Mouse (Mus musculus): ENCODE measurements around the gene Chordc1.
A peak's percentile ranks its signal among the peaks of the same experiment; 100 is the strongest.
"Not testable (repeated sequence)": the region's sequence is repeated elsewhere in the genome, so short reads cannot be mapped to it uniquely, and the experiment has no call there.

Gene Chordc1

DNA sequence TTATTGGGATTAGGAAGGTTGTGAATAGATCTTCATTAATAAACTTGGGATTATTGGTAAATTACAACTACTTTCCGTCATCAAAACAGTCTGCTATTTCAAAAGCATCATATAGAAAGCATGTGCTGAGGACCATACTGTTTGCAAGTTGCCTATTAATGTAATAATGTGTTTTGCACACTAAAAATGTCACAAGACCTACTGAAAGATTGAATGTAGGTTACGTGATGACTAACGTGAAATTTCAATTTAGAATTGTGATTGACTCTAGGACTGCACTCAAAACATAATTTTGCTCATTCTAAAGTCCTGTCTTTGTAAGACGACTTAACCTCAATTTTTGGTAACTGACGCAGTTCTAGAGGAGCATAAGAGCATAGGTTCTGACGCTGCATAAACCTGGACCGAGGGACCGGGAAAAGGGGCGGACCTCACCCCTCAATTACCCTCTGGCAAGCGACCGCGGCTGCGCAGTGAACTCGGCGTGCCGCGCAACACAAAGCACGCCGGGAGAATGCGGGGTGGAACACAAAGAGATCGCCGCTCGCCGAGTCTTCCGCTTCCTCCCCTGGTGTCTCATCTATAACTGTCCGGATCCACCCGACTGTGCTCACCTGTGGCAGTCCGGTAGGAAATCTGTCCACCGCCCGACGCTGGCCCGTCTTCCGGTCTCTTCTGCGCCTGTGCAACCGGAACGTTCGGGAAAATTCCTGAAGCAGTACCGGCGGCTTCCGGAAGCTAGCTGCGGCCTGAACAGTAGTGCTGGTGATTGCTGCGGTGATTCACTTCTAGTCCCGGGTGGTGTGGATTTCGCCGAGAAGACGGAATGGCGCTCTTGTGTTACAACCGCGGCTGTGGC lies at the start of gene Chordc1:
Chordc1 (plus strand) TSS at position 555 of the 859 bp plus-strand sequence.
- DNase-seq: peak; percentile 96

DNA sequence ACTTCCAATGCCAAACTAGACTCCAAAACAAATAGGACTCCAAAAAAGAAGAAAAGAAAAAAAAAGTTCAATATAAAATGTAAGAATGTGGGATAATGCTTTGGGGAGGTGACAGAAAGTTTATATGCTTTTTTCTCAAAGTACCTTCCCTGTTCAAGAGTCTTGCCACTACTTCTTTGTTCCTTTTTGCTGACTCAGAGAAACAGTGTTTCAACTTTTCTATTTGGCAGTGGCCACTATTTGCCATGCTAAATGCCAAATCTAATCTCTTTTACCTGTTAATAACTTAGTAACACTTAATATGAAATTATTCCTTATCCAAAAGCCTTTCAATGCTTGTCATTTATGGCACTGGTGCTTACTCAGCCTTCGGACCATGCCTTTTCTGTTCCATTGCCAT lies 16.0 kb upstream of the Chordc1 start:
- no peak for DNase-seq

- DNase-seq: no peak
Observed at GRCm38 (mm10) chr9:18276844-18277243, 15.1 kb upstream of the Chordc1 start.

GRCm38 (mm10) chr9:18277497-18277896 lies 14.4 kb upstream of the Chordc1 start:
- no peak for DNase-seq

DNA sequence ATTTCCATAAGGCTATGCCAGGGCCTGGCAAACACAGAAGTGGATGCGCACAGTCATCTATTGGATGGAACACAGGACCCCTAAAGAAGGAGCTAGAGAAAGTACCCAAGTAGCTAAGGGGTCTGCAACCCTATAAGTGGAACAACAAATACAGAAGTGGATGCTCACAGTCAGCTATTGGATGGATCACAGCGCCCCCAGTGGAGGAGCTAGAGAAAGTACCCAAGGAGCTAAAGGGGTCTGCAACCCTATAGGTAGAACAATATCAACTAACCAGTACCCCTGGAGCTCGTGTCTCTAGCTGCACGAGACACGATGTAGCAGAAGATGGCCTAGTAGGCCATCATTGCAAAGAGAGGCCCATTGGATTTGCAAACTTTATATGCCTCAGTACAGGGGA lies 13.2 kb upstream of the Chordc1 start:
- not testable (repeated sequence) for DNase-seq

GRCm38 (mm10) chr9:18292443-18292922 lies 558 bp downstream of the Chordc1 start:
- DNase-seq: no peak

GRCm38 (mm10) chr9:18293026-18293781 lies 1.3 kb downstream of the Chordc1 start:
- DNase-seq: no peak

DNA sequence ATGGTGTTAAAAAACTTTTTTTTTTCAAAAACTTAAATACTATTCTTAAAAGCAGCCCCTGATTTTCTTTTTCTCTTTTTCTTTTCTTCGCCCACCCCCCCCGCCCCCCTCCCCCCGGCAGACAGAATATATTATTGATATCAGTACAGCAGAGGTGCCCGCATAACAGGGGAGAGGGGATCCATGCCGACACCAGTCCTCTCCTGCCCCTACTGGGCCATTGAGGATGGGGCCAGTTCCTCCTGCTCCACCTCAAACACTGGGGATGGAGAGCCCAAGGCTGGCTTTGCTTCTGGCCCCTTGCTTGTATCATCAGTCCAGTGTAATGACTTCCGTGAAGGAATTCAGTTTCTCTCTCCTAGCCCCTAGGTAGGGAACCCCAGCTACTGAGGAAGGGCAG lies 6.4 kb downstream of the Chordc1 start:
- no peak for DNase-seq

DNA sequence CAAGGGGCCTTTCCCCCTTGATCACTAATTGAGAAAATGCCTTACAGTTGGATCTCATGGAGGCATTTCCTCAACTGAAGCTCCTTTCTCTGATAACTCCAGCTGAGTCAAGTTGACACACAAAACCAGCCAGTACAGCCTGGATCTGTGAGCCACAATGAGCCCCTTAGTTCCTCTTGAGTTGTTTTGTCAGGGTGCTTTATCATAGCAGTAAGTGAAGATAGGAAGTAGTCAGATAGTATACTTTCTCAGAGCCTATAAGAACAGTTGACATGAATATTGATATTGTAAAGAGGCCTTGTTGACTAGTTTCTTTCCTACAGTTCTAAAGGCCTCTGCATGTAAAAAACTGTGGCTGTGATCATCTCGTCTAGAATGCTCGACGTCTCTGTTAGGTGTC lies 28.1 kb downstream of the Chordc1 start:
- DNase-seq: no peak
